Mouse (Mus musculus) adrenal gland, adult 10 weeks (tissue): ENCODE data around the gene Usp50. TPM values are rescaled to one million over a fixed set of nuclear protein-coding genes. Genes with fewer than 3 reads are reported as not detected.

Source experiments
- polyA plus RNA-seq: library from polyadenylated mRNA; stranded (reverse); fragments of 350-450 nt; fragmentation: Illumina TruSeq; extraction: RNeasy Lipid Tissue Mini Kit (QIAGEN cat#74804); gene quantifications from one replicate; pipeline ENCODE4 v1.2.3, GENCODE M21; 2014; ENCODE audit warnings: low read depth, low replicate concordance

Usp50 gene
- polyA plus RNA-seq: 0.93 TPM

GRCm38 (mm10) chr2:126783370-126783769 lies at the start of gene Usp50:
Usp50 (minus strand) TSS chr2:126783470.

GRCm38 (mm10) chr2:126706759-126707437 lies 76.4 kb downstream of the Usp50 start, which contains the start of gene Usp8:
Usp8 (plus strand) TSS chr2:126707328.

DNA sequence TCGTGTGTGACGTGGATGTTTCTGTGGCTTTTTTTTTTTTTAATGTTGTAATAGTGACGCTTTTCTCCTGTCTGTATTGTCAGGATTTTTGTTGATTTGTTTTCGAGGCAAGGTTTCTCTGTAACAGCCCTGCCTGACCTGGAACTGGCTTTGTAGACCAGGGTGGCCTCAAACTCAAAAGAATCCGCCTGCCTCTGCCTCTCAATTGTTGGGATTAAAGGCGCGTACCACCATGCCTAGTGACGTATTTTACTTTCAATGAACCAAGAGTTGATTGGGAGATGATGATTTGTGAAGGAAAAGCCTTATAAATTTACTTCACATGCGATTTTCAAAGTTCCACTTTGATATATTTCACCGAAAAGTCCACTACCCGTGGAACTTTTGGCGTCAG lies 107.2 kb downstream of the Usp50 start, which contains the start of gene Gabpb1:
Gabpb1 (minus strand) TSS at position 216 of the 394 bp plus-strand sequence.

Other genes starting within 250 kb of the Usp50 start
- 8.5 TPM for gene Slc27a2, start 231.1 kb downstream of the Usp50 start, polyA plus RNA-seq
- gene Hdc, start 164.2 kb downstream of the Usp50 start, polyA plus RNA-seq: 7.9 TPM
- 28.8 TPM for gene Gabpb1, start 107.1 kb downstream of the Usp50 start, polyA plus RNA-seq
- gene Usp8, start 76.1 kb downstream of the Usp50 start, polyA plus RNA-seq: 146 TPM
- 147 TPM for gene Trpm7, start 92.8 kb upstream of the Usp50 start, polyA plus RNA-seq
- 289 TPM for gene Sppl2a, start 149.8 kb upstream of the Usp50 start, polyA plus RNA-seq
- gene Ap4e1, start 225.2 kb upstream of the Usp50 start, polyA plus RNA-seq: 21.6 TPM